Mouse (Mus musculus): ENCODE data around the gene Hist1h2bj. TPM values are rescaled to one million over a fixed set of nuclear protein-coding genes. Genes with fewer than 3 reads are reported as not detected.

Hist1h2bj gene
- polyA plus RNA-seq, 1 experiment from 2014 or later = 10.2 TPM

DNA sequence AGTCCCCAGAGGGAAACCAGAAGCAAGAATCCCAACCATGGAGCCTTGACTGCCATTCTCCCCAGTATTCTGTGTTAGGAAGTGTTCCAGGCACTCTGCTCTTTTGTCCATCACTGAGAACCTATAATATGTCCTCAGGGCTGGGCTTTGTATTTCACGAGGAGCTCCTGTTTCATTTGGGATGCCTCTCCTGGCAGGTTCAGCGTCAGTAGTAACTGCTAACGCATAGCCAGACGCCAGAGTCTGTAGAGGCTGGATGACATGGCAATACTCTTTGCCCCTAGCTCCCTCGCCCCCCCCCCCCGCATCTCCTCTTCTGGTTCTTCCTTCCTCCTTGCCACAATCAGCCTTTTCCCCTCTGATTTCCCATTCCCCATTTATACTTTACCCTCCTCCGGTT, 33.4 kb upstream of the Hist1h2bj start, which contains the start of gene Prss16:
TSS of gene Prss16 (minus strand) at position 101 of the 400 bp plus-strand sequence.
- 30% methylated on average over 7 of the region's 7 CpGs for WGBS
- no peak within 1 kb of the TSS for H3K27ac ChIP-seq
- no peak within 1 kb of the TSS for H3K4me2 ChIP-seq (ENCODE audit: low read length)
- peaks cover 9% of the 10 kb centered on the region for H3K4me1 ChIP-seq (replicated peaks; ENCODE audit: insufficient read depth, low read length)
- DNase-seq (ENCODE audit: low spot score) (no peak), ATAC-seq (replicated peaks; ENCODE audit: low FRiP score, low read depth) (no peak)
- TF ChIP-seq CTCF (IDR thresholded peaks at IDR 0.05; ENCODE audit: low read depth) = no peak
- no peaks in the 10 kb centered on the region for H3K9me3 ChIP-seq (replicated peaks; ENCODE audit: low read length)
- H3K4me3 ChIP-seq (replicated peaks; ENCODE audit: low read depth, low read length) = no peak within 1 kb of the TSS
- no peak within 1 kb of the TSS for H3K9ac ChIP-seq (ENCODE audit: low read depth, low read length)
- H3K36me3 ChIP-seq (ENCODE audit: insufficient read depth, low read length) = no peaks in the 10 kb centered on the region
- H3K27me3 ChIP-seq (ENCODE audit: insufficient read depth, low read length) = peaks cover 82% of the 10 kb centered on the region

DNA sequence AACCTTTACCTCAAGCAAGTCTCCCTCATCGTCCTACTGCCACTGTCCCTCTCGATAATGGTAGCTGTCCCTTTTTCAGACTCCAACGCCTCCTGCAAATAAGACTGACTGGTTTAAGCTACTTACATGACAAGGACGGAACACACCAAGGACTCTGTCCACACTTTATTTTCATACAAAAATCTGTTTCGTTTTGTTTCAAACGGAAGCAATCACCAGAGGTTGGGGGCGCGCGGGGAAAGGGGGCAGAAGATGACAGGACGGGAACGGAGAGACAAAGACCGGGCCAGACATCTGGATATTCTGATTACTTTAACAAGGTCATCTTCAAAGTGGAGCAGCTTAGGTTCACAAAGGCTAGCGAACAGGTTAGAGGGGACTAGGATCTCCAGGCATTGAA, 29.3 kb upstream of the Hist1h2bj start:
- TF ChIP-seq CTCF (IDR thresholded peaks at IDR 0.05; ENCODE audit: low read depth) = no peak
- DNase-seq (ENCODE audit: low spot score) (no peak), ATAC-seq (replicated peaks; ENCODE audit: low FRiP score, low read depth) (no peak)
- Histone ChIP-seq H3K4me3 (replicated peaks; ENCODE audit: low read depth, low read length) (peak overlapping the region; percentile 11; the same call in 1 of the 2 replicates), H3K27ac (no peak overlapping the region), H3K27me3 (ENCODE audit: insufficient read depth, low read length) (peaks cover 67% of the 10 kb centered on the region), H3K9ac (ENCODE audit: low read depth, low read length) (no peak overlapping the region), H3K36me3 (ENCODE audit: insufficient read depth, low read length) (no peaks in the 10 kb centered on the region), H3K4me1 (replicated peaks; ENCODE audit: insufficient read depth, low read length) (no peaks in the 10 kb centered on the region; the same call in 1 of the 2 replicates), H3K9me3 (replicated peaks; ENCODE audit: low read length) (no peaks in the 10 kb centered on the region), H3K4me2 (ENCODE audit: low read length) (no peak overlapping the region)
- 20% methylated on average over 13 of the region's 13 CpGs for WGBS

- H3K36me3 ChIP-seq (ENCODE audit: insufficient read depth, low read length) = no peaks in the 10 kb centered on the region
- H3K27ac ChIP-seq = no peak overlapping the region
- 15% methylated on average over 17 of the region's 17 CpGs for WGBS
- peak overlapping the region; percentile 11; the same call in 1 of the 2 replicates for H3K4me3 ChIP-seq (replicated peaks; ENCODE audit: low read depth, low read length)
- no peaks in the 10 kb centered on the region; the same call in 1 of the 2 replicates for H3K4me1 ChIP-seq (replicated peaks; ENCODE audit: insufficient read depth, low read length)
- DNase-seq (ENCODE audit: low spot score) (no peak), ATAC-seq (replicated peaks; ENCODE audit: low FRiP score, low read depth) (0 out of 2 replicates have a peak, but pooled peaks have one; percentile 29)
- peaks cover 65% of the 10 kb centered on the region for H3K27me3 ChIP-seq (ENCODE audit: insufficient read depth, low read length)
- H3K9ac ChIP-seq (ENCODE audit: low read depth, low read length) = no peak overlapping the region
- no peak for TF ChIP-seq CTCF (IDR thresholded peaks at IDR 0.05; ENCODE audit: low read depth)
- peak overlapping the region; percentile 32 for H3K4me2 ChIP-seq (ENCODE audit: low read length)
- no peaks in the 10 kb centered on the region for H3K9me3 ChIP-seq (replicated peaks; ENCODE audit: low read length)
Observed at GRCm38 (mm10) chr13:22014411-22014845, 28.6 kb upstream of the Hist1h2bj start.

- no peak overlapping the region for H3K4me3 ChIP-seq (replicated peaks; ENCODE audit: low read depth, low read length)
- H3K9me3 ChIP-seq (replicated peaks; ENCODE audit: low read length) = no peaks in the 10 kb centered on the region
- H3K27ac ChIP-seq = no peak overlapping the region
- no peak overlapping the region for H3K4me2 ChIP-seq (ENCODE audit: low read length)
- 17% methylated on average over 27 of the region's 27 CpGs for WGBS
- ATAC-seq (replicated peaks; ENCODE audit: low FRiP score, low read depth) (peak; percentile 87; the same call in 1 of the 2 replicates), DNase-seq (ENCODE audit: low spot score) (peak; percentile 74)
- no peaks in the 10 kb centered on the region for H3K36me3 ChIP-seq (ENCODE audit: insufficient read depth, low read length)
- TF ChIP-seq CTCF (IDR thresholded peaks at IDR 0.05; ENCODE audit: low read depth) = peak; percentile 34; the same call in 1 of the 2 replicates
- peaks cover 52% of the 10 kb centered on the region for H3K27me3 ChIP-seq (ENCODE audit: insufficient read depth, low read length)
- H3K9ac ChIP-seq (ENCODE audit: low read depth, low read length) = no peak overlapping the region
- H3K4me1 ChIP-seq (replicated peaks; ENCODE audit: insufficient read depth, low read length) = no peaks in the 10 kb centered on the region; the same call in 1 of the 2 replicates
Observed at GRCm38 (mm10) chr13:22015479-22016450, 27.2 kb upstream of the Hist1h2bj start.

DNA sequence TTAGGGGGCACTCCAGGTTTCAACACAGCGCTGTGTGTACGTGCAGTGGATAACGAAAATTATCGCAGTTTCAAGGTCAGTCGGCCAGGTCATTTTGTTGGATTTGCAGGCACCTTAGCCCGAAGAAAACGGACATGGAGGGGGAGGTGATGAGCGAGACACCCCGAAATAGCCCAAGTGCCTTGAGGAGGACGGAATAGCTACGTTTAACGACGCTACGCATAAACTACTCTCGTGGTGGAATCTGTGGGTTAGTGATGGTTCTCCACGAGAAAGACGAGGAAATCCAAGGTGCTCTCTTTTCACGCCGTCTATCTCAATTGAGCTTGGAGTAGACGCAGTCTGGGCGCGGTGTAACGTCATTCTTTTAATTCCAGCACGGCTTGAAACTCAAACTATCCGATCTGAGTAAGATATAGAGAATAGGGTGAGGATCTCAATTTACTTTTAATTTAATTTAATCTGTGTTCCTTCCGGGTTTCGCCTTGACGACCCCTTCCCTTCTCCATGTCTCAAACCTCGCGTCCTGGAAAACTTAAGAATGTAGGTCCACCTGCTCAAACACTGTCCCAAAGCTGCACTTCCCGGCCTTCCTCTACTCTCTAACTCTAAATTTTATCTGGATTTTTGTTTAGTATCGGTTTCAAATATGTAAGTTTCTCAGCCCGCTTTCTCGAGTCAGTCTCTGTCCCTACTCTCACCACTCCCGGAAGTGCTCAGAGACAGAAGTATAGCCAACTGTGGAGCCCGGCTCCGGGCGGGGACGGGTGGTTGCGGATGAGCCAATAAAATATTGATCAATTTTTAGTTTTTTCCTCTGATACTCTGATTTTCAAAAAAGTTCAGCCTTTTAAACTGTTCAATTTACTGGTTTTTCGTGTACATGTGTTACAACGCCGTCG, 22.8 kb upstream of the Hist1h2bj start:
- peak; percentile 52 for DNase-seq (ENCODE audit: low spot score)
- Histone ChIP-seq H3K4me3 (replicated peaks; ENCODE audit: low read depth, low read length) (peak overlapping the region; percentile 48), H3K4me2 (ENCODE audit: low read length) (peak overlapping the region; percentile 77), H3K4me1 (replicated peaks; ENCODE audit: insufficient read depth, low read length) (no peaks in the 10 kb centered on the region), H3K9ac (ENCODE audit: low read depth, low read length) (peak overlapping the region; percentile 18; the same call in 1 of the 2 replicates), H3K9me3 (replicated peaks; ENCODE audit: low read length) (no peaks in the 10 kb centered on the region), H3K36me3 (ENCODE audit: insufficient read depth, low read length) (no peaks in the 10 kb centered on the region), H3K27ac (no peak overlapping the region), H3K27me3 (ENCODE audit: insufficient read depth, low read length) (peaks cover 21% of the 10 kb centered on the region)
- TF ChIP-seq CTCF (IDR thresholded peaks at IDR 0.05; ENCODE audit: low read depth) = no peak
- WGBS = 1% methylated on average over 44 of the region's 44 CpGs
- ATAC-seq (replicated peaks; ENCODE audit: low FRiP score, low read depth) = no peak

All from kidney, postnatal 0 days (tissue).